In genomic region chr9:58891840-58892640, GRCm38 (mm10) we compare ENCODE assay signal across 31 mouse cellular contexts.
DNase-seq lines count a peak whose midpoint lies in the region; ATAC-seq and TF ChIP-seq lines count a peak whose summit lies in the region.
"Had no signal": no experiment of that assay in that cellular context is flagged by ENCODE, and none has a peak within 500 bp of the region (broad histone marks: within the 10 kb centered on the region; RNA-seq: fewer than 3 reads in every experiment).

No protein-coding gene starts in this region.

- no peak for TF ChIP-seq POLR2A in small intestine, adult 2 months (IDR thresholded peaks at IDR 0.05; ENCODE audit: low read depth, low read length)

- peaks cover 18% of the 10 kb centered on the region for H3K36me3 ChIP-seq in heart, embryonic 16.5 days (ENCODE audit: control insufficient read depth, insufficient read depth)
- no peaks in the 10 kb centered on the region; the same call in 1 of the 2 replicates for H3K36me3 ChIP-seq in intestine, embryonic 15.5 days
- peaks cover 24% of the 10 kb centered on the region for H3K36me3 ChIP-seq in small intestine, adult 2 months (ENCODE audit: control insufficient read depth, insufficient read depth, low read length)
- H3K36me3 ChIP-seq in lung, postnatal 0 days (ENCODE audit: insufficient read depth, low read length), result peaks cover 7% of the 10 kb centered on the region
- H3K36me3 ChIP-seq: liver, embryonic 13.5 days had no signal

- H3K27me3 ChIP-seq in heart, embryonic 16.5 days (ENCODE audit: control insufficient read depth, insufficient read depth, low read length), result no peaks in the 10 kb centered on the region
- no peaks in the 10 kb centered on the region for H3K27me3 ChIP-seq in intestine, embryonic 15.5 days (replicated peaks)
- no peaks in the 10 kb centered on the region for H3K27me3 ChIP-seq in small intestine, adult 2 months (ENCODE audit: control insufficient read depth, insufficient read depth, low read length)
- no peaks in the 10 kb centered on the region for H3K27me3 ChIP-seq in lung, postnatal 0 days (replicated peaks; ENCODE audit: insufficient read depth, low read length)
- H3K27me3 ChIP-seq: embryonic facial prominence, embryonic 12.5 days; forebrain, embryonic 12.5 days; limb, embryonic 13.5 days; liver, embryonic 13.5 days; lung, embryonic 15.5 days had no signal

- H3K4me2 ChIP-seq in heart, embryonic 16.5 days (ENCODE audit: low read depth, low read length), result no peak overlapping the region
- no peak overlapping the region for H3K4me2 ChIP-seq in intestine, embryonic 15.5 days (replicated peaks)
- no peak overlapping the region for H3K4me2 ChIP-seq in lung, postnatal 0 days (replicated peaks; ENCODE audit: low read depth, low read length)
- H3K4me2 ChIP-seq: embryonic facial prominence, embryonic 12.5 days; forebrain, embryonic 12.5 days; hindbrain, embryonic 14.5 days; limb, embryonic 13.5 days; liver, embryonic 13.5 days; lung, embryonic 15.5 days had no signal

- no peak for DNase-seq in heart, adult 18-20 months
- peak; percentile 1 for DNase-seq in NIH3T3 (ENCODE audit: low read depth)
- no peak for DNase-seq in layer of hippocampus, adult 9-10 months (ENCODE audit: low spot score)
- no peak for DNase-seq in lung, postnatal 0 days (ENCODE audit: low spot score)
- DNase-seq in left cerebral cortex, postnatal 4 days, result no peak
- DNase-seq: adrenal gland, postnatal 10 days; cerebellum, adult 11 months; cerebellum, adult 9-11 months; gastrocnemius, postnatal 36 days; heart, postnatal 36 days; kidney, adult 9 months; kidney, postnatal 14 days; layer of hippocampus, postnatal 36 days; liver, embryonic 13.5 days; lung, postnatal 4 days; midbrain, embryonic 14.5 days; right cerebral cortex, postnatal 14 days; thymus, adult 18-20 months; thymus, postnatal 36 days had no signal

- H3K4me1 ChIP-seq in heart, embryonic 16.5 days (ENCODE audit: control insufficient read depth, insufficient read depth, low read length), result peaks cover 13% of the 10 kb centered on the region
- no peaks in the 10 kb centered on the region for H3K4me1 ChIP-seq in intestine, embryonic 15.5 days (replicated peaks)
- H3K4me1 ChIP-seq in small intestine, adult 2 months (ENCODE audit: control insufficient read depth, insufficient read depth, insufficient read length, low read length), result no peaks in the 10 kb centered on the region; the same call in 1 of the 2 replicates
- H3K4me1 ChIP-seq in lung, postnatal 0 days (ENCODE audit: insufficient read depth, low read depth, low read length), result no peaks in the 10 kb centered on the region
- H3K4me1 ChIP-seq: embryonic facial prominence, embryonic 12.5 days; forebrain, embryonic 12.5 days; heart, embryonic 10.5 days; limb, embryonic 13.5 days; liver, embryonic 13.5 days; lung, embryonic 15.5 days had no signal

- H3K9me3 ChIP-seq in heart, embryonic 16.5 days (replicated peaks; ENCODE audit: control insufficient read depth, low read length), result no peaks in the 10 kb centered on the region
- H3K9me3 ChIP-seq in intestine, embryonic 15.5 days, result no peaks in the 10 kb centered on the region
- H3K9me3 ChIP-seq in lung, postnatal 0 days (ENCODE audit: low read length), result no peaks in the 10 kb centered on the region
- H3K9me3 ChIP-seq: embryonic facial prominence, embryonic 12.5 days; forebrain, embryonic 12.5 days; heart, embryonic 10.5 days; limb, embryonic 13.5 days; liver, embryonic 13.5 days; lung, embryonic 15.5 days had no signal

- peak overlapping the region; percentile 45 for H3K27ac ChIP-seq in heart, embryonic 16.5 days (ENCODE audit: low read length)
- H3K27ac ChIP-seq in intestine, embryonic 15.5 days, result no peak overlapping the region
- peak overlapping the region; percentile 49; the same call in 1 of the 2 replicates for H3K27ac ChIP-seq in small intestine, adult 2 months (ENCODE audit: insufficient read depth, low read depth, low read length)
- no peak overlapping the region for H3K27ac ChIP-seq in lung, postnatal 0 days (ENCODE audit: low read length)
- H3K27ac ChIP-seq: embryonic facial prominence, embryonic 12.5 days; forebrain, embryonic 12.5 days; heart, embryonic 10.5 days; hindbrain, embryonic 14.5 days; limb, embryonic 13.5 days; liver, embryonic 13.5 days; lung, embryonic 15.5 days had no signal

- no peak for TF ChIP-seq CTCF in small intestine, adult 2 months (IDR thresholded peaks at IDR 0.05; ENCODE audit: extremely low read depth, insufficient read length, insufficient replicate concordance, low read depth, low read length)
- no peak for TF ChIP-seq CTCF in lung, postnatal 0 days (IDR thresholded peaks at IDR 0.05)

- no peak for ATAC-seq in heart, embryonic 16.5 days (replicated peaks; ENCODE audit: extremely low read depth, insufficient read depth, low FRiP score)
- ATAC-seq in intestine, embryonic 15.5 days, result peak; percentile 56; the same call in 1 of the 2 replicates
- ATAC-seq in lung, postnatal 0 days, result no peak
- ATAC-seq: activated CD4-positive, CD25-positive, alpha-beta regulatory T cell, adult 4 months; inflammation-experienced regulatory T-cells, adult 6 months had no signal

- 82% methylated on average over 6 of the region's 6 CpGs for WGBS in heart, embryonic 16.5 days
- WGBS in intestine, embryonic 15.5 days, result 75% methylated on average over 6 of the region's 6 CpGs
- WGBS in small intestine, adult 2 months, result 48% methylated on average over 6 of the region's 6 CpGs
- WGBS in lung, postnatal 0 days, result 75% methylated on average over 6 of the region's 6 CpGs

- intact Hi-C loops in left cerebral cortex, postnatal 4 days (cut with DNase I), result no loop called here

- no peak for TF ChIP-seq EP300 in lung, postnatal 0 days (IDR thresholded peaks at IDR 0.05)

- no peak overlapping the region for H3K9ac ChIP-seq in heart, embryonic 16.5 days (ENCODE audit: low read length)
- H3K9ac ChIP-seq in intestine, embryonic 15.5 days, result no peak overlapping the region
- no peak overlapping the region for H3K9ac ChIP-seq in lung, postnatal 0 days (replicated peaks; ENCODE audit: low read depth)
- H3K9ac ChIP-seq: embryonic facial prominence, embryonic 12.5 days; forebrain, embryonic 12.5 days; hindbrain, embryonic 14.5 days; limb, embryonic 13.5 days; liver, embryonic 13.5 days; lung, embryonic 15.5 days had no signal

- H3K4me3 ChIP-seq in heart, embryonic 16.5 days (ENCODE audit: low read length), result no peak overlapping the region
- H3K4me3 ChIP-seq in intestine, embryonic 15.5 days (replicated peaks), result no peak overlapping the region
- H3K4me3 ChIP-seq in small intestine, adult 2 months (ENCODE audit: low read depth, low read length), result no peak overlapping the region
- no peak overlapping the region for H3K4me3 ChIP-seq in lung, postnatal 0 days (ENCODE audit: low read depth, low read length)
- H3K4me3 ChIP-seq: embryonic facial prominence, embryonic 12.5 days; erythroblast, embryonic 14.5 days; forebrain, embryonic 12.5 days; heart, embryonic 10.5 days; limb, embryonic 13.5 days; liver, embryonic 13.5 days; lung, embryonic 15.5 days had no signal

Comparison
In these comparisons a context has a peak if more than half of its experiments do, and no peak if none do; other contexts are left out.
1. H3K27ac ChIP-seq: peak in heart, embryonic 16.5 days (single experiment) and small intestine, adult 2 months (single experiment); none in intestine, embryonic 15.5 days (single experiment) and lung, postnatal 0 days (single experiment).